Mouse (Mus musculus): ENCODE measurements at regions not wholly inside any gene's neighbourhood (a gene's known extent, or its start where the extent isn't known, plus 50 kb on each side); places are given as distances from the start of the nearest gene placed in this dataset.

DNA sequence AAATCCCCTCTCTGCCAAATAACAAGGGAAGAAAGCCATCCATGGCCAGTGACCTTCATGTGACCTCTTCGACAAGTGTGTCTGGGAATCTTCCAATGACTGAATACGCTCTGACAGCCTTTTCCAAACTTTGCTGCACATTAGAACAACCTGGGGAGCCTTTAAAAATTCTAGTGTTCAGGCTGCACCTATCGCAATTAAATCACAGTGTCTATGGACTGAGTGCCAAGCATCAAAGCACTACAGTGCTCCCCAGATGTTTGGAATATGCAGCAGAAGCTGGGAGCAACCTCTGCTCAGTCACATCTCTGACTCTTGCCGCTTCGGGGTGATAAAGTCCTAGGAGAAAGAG lies 370.2 kb upstream of the Atp2b1 start:
- no peak for DNase-seq (ENCODE audit: extremely low read depth, insufficient read length, low spot score)

DNA sequence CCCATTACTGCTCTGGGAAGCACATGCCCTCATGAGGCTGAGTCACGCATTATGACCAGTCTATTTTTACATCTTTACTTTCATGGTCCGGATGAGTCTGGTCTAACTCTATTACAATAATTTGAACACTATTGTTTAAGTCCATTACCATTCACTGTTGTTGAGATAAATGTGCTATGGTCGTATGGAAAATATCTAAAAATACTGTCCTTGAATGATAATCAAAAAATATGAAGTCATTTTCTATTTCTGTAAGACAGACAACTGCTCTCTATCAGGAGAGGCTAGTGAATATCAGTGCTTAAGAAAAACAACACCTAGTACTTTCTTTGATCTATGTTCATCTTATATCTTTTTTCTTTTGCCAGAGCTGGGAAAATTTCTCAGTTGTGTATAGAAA lies 359.6 kb upstream of the Atp2b1 start:
- DNase-seq (ENCODE audit: extremely low read depth, insufficient read length, low spot score): no peak

DNA sequence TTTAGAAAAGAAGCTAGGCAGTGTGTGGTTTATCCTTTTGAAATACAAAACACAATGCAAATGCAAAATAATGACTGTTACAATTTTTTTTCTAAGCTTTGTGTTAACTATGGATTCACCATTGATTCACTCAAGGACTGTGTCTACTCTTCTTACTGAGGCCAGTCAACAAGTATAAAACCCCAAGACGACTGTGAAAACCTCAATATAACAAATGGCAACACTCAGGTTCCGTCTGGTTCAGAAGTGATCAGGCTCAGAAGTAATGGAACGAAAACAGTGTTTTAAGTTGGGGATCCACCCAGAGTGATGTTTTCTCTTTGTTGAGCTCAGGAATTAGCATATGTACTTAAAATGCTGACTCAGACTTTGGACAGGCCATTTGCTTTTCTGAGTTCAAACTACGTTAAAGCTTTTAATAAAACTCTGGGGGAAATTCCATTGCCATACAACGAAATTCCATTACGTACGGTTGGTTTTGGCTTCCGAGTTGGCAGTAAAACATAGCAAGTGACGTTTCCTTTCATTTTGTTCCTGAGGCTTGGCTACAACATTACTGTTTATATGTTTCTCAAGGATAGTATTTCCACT lies 356.6 kb upstream of the Atp2b1 start:
- DNase-seq (ENCODE audit: extremely low read depth, insufficient read length, low spot score): no peak

DNA sequence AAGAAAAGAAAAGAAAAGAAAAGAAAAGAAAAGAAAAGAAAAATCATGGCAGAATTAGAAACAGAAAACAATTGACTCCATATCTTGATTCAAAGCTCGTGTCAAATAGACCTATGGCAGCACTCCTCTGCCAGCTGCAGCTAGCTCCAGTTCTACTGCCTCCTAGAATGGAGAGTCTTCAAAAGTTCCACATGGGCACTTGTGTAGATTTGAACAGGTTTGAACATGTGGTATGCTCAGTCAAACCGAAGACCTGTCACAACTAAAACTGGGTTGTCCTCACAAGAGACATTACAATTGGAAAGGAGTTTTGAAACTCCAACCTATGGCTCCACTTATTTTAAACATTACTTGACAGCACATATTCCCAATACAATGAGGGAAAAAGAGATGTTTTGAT lies 355.6 kb upstream of the Atp2b1 start:
- no peak for DNase-seq (ENCODE audit: extremely low read depth, insufficient read length, low spot score)

DNA sequence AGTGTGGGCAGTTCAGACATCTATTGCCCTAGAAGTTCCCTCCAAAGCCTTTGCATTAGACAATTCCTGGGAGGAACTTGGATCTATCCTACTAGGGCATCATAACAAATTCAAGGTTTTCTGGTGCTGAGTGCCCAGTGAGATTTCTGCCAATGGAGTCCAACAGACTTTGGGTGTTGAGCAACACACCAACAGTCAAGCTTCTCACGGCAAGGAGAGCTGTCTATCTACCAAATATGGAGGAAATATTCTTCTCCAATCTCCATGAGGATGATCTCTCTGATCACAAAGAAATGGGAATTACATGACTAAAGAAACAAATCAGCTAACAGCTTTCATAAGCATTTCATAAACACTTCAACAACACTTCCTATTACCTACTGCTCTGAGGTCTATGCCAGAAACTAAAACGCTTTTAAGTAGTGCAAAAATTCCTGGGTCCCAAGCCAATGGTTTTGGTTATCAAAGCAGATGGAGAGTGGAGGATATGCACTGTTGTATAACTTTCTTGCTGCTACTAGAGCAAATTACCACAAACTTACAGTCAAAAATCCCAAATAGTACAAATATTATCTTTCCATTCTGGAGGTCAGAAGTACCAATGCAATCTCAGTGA lies 351.8 kb upstream of the Atp2b1 start:
- DNase-seq (ENCODE audit: extremely low read depth, insufficient read length, low spot score): no peak

DNA sequence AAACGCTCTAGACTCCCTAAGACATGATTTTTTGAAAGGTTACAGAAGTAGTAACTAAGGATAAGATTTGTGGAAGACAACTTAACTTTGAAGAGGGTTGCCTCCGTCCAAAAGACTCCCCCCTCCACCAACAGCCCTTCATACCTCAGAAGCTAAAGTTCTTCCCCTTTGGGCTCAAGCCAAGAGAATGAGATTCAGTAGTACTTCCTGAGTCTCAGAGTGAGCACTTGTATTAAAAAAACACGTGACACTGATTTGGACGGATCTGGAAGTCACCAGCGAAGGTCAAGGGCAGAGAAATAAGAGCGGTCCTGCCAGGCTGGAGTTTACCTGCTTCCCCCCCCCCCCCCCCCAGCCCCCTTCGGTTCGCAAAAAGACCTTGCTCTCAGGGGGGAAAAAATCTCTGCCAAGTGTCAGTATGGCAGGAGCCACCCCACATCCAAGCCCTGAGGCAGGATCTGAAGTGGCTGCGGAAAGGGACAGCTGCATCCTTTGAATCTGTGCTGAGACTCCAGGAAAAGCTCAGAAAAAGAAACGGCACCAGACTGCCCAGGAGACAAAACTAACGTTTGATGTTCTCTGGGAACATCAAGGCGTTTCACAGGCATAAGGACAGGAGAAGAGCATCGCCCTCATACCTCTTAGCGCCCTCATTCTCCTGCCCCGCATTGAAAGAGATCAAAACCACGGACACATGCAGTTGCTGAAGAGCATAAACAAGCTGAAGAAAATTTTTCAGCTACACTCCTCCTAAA lies 341.2 kb upstream of the Atp2b1 start:
- no peak for DNase-seq (ENCODE audit: extremely low read depth, insufficient read length, low spot score)

DNA sequence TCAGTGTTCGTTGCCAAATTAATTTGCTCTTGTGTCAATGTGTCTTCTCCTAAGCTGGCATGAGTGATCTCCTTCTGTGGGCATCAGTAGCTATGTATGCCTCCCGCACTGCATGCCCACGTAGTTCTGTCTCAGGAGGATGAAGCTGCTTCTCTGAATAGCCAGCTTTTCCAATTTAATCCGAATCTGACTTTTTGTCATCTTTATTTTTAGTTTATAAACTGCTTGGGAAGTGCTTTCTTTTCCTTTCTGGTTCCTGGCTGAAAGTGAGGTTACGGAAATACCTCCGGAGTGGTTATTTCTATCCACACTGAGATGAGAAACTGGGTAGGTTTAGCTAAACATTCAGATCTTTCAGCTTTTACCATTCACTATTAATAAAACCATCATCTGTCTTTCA lies 337.2 kb upstream of the Atp2b1 start:
- no peak for DNase-seq (ENCODE audit: extremely low read depth, insufficient read length, low spot score)

DNA sequence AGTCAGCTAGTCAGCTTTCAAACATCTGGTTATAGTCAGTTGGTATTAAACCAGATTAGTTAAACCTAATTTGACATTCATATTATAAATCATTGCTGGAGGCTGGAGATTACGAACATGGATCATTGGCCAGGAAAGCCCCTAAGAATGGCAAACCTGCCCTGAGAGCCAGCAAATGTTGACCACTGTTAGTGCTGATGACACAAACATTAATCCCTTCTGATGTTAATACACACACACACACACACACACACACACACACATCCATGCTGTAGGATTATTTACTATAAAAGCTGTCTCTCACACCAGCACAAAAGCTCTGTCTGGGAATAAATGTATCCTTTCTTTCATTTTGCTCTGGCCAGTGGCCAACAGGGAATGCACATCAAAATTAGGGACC lies 329.4 kb upstream of the Atp2b1 start:
- no peak for DNase-seq (ENCODE audit: extremely low read depth, insufficient read length, low spot score)

DNA sequence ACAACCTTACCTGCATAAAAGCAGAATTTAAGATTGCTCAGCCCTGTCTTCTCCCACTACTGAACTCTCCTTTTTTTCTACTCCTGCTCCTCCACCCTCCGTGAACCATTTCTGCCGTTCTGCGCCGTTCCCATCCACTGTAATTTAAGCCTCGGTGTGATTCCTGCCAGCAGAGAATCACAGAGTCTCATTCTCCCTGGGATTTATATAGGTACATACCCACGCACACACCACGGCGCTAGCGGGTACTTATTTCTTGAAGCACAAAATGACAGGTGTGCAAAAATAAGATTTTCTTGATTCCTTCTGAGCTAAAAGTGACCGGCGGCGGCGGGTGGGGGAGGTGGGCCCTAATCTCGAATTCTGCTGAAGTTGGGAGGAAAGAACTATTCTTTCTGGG lies 324.5 kb upstream of the Atp2b1 start:
- DNase-seq (ENCODE audit: extremely low read depth, insufficient read length, low spot score): no peak

DNA sequence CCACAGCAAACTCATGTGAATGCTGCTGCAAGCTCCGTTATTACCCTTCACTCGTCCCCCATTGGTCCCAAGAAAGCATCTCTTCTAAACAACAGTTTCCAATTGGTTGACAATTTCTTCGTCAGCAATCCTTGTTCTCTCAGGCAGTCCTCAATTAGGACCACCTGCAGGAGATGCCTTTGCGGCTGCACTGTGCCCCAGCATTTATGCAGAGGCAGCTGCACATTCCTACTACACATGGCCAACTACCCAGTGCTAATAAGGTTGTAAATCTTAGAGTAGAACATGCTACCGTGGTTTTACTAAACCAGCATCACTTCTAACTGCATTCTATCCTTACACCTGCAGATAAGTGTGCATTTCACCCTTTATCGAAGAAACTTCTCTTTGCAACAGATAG lies 322.1 kb upstream of the Atp2b1 start:
- no peak for DNase-seq (ENCODE audit: extremely low read depth, insufficient read length, low spot score)

DNA sequence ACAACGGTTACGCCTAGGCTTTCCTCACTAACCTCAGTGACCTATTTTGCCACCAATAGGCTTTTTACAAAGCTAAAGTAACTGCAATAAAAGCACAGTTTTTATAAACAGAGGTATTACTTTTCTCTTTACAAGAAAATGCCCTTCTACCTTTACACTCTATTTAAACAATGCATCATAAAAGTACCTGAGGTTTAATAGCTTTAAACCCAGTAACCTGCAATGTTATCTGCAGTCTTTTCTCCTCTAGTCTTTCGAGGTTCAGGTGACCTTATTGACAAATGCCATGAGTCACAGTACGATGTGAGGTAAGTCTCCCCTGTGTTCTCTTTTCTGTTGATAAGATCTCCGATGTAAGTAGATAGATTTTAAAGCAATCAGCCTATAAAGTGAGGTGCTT lies 320.3 kb upstream of the Atp2b1 start:
- DNase-seq (ENCODE audit: extremely low read depth, insufficient read length, low spot score): no peak

DNA sequence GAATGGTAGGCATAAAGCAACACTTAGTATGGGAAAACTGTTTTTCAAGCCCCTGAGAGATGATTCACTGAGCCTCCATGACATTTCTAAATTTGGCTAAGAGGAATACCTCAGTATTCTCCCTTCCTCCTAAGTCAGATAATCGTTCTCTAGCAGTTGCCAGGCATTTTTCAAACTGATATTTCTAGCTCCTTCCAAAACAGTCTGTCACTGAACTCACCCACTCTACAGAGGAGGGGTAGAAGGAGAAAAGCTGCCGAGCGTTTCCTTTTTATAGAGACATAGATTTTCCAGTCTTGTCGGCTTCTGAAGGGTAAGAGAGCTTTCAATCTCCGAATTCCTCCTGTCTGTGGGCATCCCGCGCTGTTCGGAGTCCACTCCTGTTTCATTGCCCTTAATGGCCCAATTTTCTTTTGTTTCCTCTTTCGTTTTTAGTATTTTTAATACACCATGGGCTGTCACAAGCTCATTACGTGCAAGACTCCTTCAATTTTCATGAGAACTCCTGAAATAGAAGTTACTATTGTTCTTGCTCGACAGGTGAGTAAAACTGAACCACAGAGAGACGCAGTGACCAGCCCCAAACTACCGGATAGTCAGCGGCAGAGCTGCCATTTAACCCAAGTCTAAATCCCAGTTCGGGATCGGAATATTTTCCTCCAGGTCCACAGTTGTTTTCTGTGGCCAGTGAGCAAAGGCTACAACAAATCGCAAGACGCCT lies 305.8 kb upstream of the Atp2b1 start:
- no peak for DNase-seq (ENCODE audit: extremely low read depth, insufficient read length, low spot score)

DNA sequence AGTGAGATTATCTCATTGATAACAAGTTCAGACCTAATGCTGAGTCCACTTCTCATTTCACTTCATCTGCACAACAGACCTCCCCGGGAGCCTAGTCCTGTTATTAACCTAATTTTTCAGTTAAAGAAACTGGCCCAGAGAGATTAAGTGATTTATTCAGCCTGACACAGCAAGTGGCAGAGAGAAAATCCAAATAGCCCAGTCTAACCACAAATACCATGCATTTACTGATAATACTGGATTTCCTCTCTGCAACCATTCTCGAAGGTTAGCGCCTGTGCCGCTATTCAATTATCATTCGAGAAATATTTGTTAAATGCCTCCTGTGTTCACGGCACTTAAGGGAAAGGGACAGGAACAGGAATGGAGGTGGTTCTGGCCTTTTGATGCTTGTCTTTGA lies 303.5 kb upstream of the Atp2b1 start:
- DNase-seq (ENCODE audit: extremely low read depth, insufficient read length, low spot score): no peak

DNA sequence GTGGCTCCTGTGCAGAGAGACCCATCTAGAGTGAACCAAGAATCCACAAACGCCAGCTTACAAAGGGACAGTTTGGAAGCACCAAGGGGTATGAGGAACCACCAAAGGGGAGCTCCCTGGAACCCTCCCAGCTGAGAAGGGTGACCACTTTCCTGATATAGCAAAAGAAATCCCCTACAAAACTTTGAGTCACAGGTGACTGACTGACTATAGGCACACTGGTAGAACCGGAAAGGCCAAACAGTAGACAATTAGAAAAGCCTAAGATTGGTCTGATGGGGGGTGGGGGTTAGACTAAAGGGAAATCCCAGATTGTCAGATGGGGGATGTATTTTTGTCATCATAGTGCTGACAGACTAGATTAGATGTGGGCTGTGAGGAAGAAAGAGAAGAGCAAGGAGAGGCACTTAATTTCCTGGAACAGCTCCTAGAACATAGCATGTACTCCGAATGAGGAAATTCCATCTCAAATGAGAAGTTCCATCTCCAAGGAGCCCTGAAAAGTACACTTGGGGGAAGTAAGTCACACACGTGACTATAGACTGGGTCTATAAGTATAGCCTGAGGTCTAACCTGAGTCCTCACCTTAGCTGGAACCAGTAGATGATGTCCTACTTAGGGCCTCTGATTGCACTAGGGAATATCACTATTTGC lies 302.4 kb upstream of the Atp2b1 start:
- DNase-seq (ENCODE audit: extremely low read depth, insufficient read length, low spot score): no peak

DNA sequence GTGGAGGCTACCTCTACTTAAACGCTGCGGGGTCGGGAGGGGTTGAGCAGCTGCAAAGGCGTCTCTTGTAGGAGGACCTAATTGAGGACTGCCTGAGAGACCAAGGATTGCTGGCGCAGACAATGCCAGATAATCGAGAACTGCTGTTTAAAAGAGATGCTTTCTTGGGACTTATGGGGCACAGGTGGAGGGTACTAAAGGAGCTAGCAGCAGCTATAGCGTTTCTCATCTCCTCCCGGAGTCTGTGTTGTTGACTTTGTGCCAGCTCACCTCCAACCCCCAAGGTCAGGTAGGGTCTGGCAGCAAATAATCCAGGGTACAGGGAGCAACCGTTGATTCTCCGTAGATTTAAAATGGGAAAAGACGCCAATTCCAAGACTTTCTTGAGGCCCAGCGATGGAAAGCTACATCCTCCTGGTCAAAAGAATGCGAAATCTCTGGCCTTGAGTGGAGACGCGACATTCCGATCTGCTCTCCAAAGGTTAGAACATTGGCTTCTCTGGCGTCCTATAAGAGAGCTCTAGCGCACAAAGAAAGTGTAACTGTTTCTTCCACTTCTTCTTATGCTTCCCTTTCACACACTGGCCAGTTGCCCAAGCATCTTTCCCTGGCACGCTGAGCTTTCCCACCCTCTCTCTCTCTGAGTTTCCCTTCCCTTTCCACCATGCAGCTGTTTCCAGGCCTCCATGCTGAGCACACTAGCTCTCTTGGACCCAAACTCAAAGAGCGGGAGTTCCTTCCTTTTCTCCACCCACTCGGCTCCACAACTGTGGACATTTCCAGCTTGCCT lies 295.3 kb upstream of the Atp2b1 start:
- no peak for DNase-seq (ENCODE audit: extremely low read depth, insufficient read length, low spot score)

DNA sequence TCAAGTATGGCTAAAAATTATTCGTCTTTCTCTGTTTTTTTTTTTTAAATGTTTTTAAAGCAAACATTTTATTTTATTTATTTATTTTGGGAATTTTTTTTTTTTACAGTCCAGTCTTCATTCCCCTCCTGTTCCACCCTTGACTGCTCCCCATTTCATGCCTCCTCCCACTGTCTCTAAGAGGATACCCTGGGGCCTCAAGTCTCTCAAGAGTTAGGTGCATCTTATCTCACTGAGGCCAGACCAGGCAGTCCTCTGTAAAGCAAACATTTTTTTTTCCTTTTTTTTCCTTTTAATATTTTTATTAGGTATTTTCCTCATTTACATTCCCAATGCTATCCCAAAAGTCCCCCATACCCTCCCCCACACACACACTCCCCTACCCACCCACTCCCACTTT lies 290.1 kb upstream of the Atp2b1 start:
- no peak for DNase-seq (ENCODE audit: extremely low read depth, insufficient read length, low spot score)

DNA sequence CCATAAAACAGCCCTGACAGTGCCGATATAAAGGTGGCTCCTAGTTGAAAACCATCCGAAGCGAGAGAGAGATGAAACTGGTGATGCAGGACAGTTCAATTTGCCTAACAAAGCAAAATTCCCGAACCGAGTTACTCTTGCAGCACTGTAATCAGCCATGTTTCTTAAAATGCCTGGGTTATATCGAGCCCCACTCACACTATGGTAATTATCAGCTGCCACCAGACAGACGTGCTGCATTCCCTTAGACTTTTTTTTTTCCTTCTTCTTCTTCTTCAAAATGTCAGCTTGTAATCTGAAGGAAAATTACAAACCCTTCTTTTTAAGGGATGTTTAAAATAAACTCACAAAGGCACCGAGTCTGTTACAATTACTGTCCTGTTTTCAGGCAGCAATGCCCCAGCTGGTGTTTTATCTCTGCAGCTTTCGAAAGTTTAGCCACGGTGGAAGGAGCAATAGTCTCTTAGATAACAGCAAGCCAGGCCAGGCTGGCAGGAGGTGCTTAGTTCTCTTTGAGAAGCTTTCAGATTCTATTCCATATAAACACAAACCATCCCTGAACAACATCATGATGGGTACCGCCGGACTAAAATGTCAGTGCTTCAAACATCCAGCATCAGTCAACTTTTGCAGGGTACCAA lies 289.4 kb upstream of the Atp2b1 start:
- no peak for DNase-seq (ENCODE audit: extremely low read depth, insufficient read length, low spot score)

DNA sequence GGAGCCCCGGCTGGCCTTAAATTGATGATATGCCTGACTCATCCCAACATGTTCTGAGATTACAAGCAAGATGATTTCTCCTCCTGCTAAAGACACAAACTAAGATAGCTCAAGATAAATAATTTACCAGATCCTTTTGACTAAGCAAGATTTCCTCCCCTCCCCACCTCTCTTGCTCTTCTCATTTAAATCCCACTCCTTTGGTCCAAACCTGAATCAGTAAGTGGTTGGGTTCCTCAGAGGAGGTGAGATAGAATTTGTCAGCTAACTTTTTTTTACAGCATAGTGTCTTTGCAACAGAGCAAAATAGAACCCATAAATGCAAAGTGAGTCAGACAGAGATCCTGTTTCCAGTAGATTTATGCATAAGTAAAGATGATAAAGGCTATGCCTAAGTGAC lies 286.0 kb upstream of the Atp2b1 start:
- no peak for DNase-seq (ENCODE audit: extremely low read depth, insufficient read length, low spot score)

DNA sequence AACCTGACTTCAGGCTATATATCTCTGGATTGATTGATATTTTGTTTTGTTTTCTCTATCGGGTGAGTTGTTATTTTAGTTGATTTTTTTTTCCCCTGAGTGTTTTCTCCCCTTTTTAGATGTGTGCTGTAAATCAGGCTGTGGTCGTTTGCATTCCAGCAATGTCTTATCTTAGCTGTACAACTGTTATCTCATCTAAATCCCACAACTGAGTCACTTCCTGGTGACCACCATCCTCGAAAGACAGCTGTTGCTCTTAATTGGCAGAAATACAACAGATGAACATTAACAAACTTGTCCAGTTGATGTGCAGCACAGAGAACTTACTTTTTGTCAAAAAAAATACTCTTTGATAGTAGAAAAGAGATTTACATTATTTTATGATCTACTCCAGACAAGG lies 285.0 kb upstream of the Atp2b1 start:
- DNase-seq (ENCODE audit: extremely low read depth, insufficient read length, low spot score): no peak

Data from 3134 (cell line).